Mouse (Mus musculus) cortical plate, adult 2 months (tissue): ENCODE data around the gene Agmo.

Experiments used
- CTCF ChIP-seq: fragments of 200-500 bp; IDR thresholded peaks from 2 replicates; pipeline ENCODE4 v1.5.1; 2011; ENCODE audit warnings: mild to moderate bottlenecking, control low read depth, low read length; ENCODE audit not compliant: insufficient read depth; ENCODE audit errors: extremely low read depth
- POLR2A ChIP-seq: fragments of 200-500 bp; IDR thresholded peaks from 2 replicates; pipeline ENCODE4 v1.6.1; 2011; ENCODE audit warnings: mild to moderate bottlenecking, low read length, control low read depth; ENCODE audit not compliant: insufficient read depth; ENCODE audit errors: extremely low read depth

DNA sequence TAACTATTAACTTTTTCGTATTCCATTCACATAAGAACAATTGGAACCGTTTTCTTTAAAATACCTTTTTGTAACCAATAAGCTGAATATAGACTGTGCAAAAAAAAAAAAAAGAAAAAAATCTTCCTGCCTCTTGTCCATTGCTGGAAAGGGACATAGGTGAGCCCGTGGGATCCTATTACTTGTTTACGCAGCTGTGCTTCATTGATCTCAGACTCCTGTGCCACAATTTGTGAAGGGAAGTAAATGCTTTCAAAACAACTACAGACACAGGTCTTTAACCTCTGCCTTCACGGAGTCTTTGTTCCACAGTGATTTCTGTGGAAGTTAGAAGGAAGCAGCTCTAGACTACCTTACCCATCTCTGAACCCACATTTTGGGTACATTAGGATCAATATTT lies 104.3 kb downstream of the Agmo start:
- no peak for TF ChIP-seq POLR2A
- TF ChIP-seq CTCF: no peak
